Mouse (Mus musculus) lung, adult 2 months (tissue): ENCODE data around the gene Sstr3.
A peak's percentile ranks its signal among the peaks of the same experiment; 100 is the strongest.

Experiments used
- CTCF ChIP-seq: fragments of 200-500 bp; IDR thresholded peaks from 2 replicates; pipeline ENCODE4 v1.5.1; 2011; ENCODE audit warnings: mild to moderate bottlenecking, low read length, control low read depth; ENCODE audit not compliant: insufficient read depth
- POLR2A ChIP-seq: fragments of 200-500 bp; IDR thresholded peaks from 2 replicates; pipeline ENCODE4 v1.6.1; 2011; ENCODE audit warnings: low read depth, mild to moderate bottlenecking, control low read depth, low read length, borderline replicate concordance; ENCODE audit errors: extremely low read depth

GRCm38 (mm10) chr15:78531901-78532469 lies 12.5 kb downstream of the Sstr3 start:
- TF ChIP-seq CTCF = peak; percentile 91
- peak; percentile 26; the same call in 1 of the 2 replicates for TF ChIP-seq POLR2A
